Mouse (Mus musculus) E14TG2a.4 (cell line): ENCODE results near the gene Platr17.
A peak's percentile ranks its signal among the peaks of the same experiment; 100 is the strongest.
"Not testable (repeated sequence)": the region's sequence is repeated elsewhere in the genome, so short reads cannot be mapped to it uniquely, and the experiment has no call there.

ENCODE experiments used
- CTCF ChIP-seq: conservative IDR thresholded peaks from 2 replicates; pipeline ENCODE4 v1.5.1; 2014; ENCODE audit warnings: low read length
- NANOG ChIP-seq: IDR thresholded peaks from 2 replicates; pipeline ENCODE4 v1.6.1; 2014; ENCODE audit warnings: borderline replicate concordance, low read length, mixed read lengths
- POU5F1 ChIP-seq: IDR thresholded peaks from 2 replicates; pipeline ENCODE4 v1.6.1; 2014; ENCODE audit warnings: low read length, borderline replicate concordance

- TF ChIP-seq NANOG, POU5F1: not testable (repeated sequence)
- TF ChIP-seq CTCF: peak; percentile 21
These were observed 13.0 kb upstream of the Platr17 start for GRCm38 (mm10) chr17:33891892-33892291.
